Mouse (Mus musculus) liver, adult 2 months (tissue): ENCODE data around the gene Gnat2. TPM values are rescaled to one million over a fixed set of nuclear protein-coding genes. Genes with fewer than 3 reads are reported as not detected.

Experiments used
- DNase-seq: peaks from one replicate; pipeline ENCODE4 v3.0.0-alpha.2; 2011; ENCODE audit warnings: low read depth, low spot score; ENCODE audit errors: extremely low read depth
- H3K27ac ChIP-seq: fragments of 200-500 bp; replicated peaks from 2 replicates; pipeline ENCODE4 v1.5.1; 2012; ENCODE audit warnings: low read depth, mild to moderate bottlenecking, control low read depth, inconsistent platforms, low read length; ENCODE audit not compliant: insufficient read depth
- H3K27me3 ChIP-seq: fragments of 200-500 bp; 2 replicates; pipeline ENCODE4 v1.6.1; 2012; ENCODE audit warnings: mild to moderate bottlenecking, moderate library complexity, low read length, inconsistent platforms; ENCODE audit not compliant: control insufficient read depth, insufficient read depth
- H3K36me3 ChIP-seq: fragments of 200-500 bp; 2 replicates; pipeline ENCODE4 v1.6.1; 2012; ENCODE audit warnings: low read length, inconsistent platforms; ENCODE audit not compliant: control insufficient read depth, insufficient read depth
- H3K4me1 ChIP-seq: fragments of 200-500 bp; 2 replicates; pipeline ENCODE4 v1.6.1; 2011; ENCODE audit warnings: low read length; ENCODE audit not compliant: control insufficient read depth, insufficient read depth
- H3K4me3 ChIP-seq: fragments of 200-500 bp; 2 replicates; pipeline ENCODE4 v1.5.1; 2011; ENCODE audit warnings: low read depth, mild to moderate bottlenecking, control low read depth, low read length, moderate library complexity; ENCODE audit not compliant: insufficient read depth
- H3K79me2 ChIP-seq: fragments of 200-500 bp; 2 replicates; pipeline ENCODE4 v1.6.1; 2012; ENCODE audit warnings: inconsistent platforms, mild to moderate bottlenecking, low read length, moderate library complexity; ENCODE audit not compliant: control insufficient read depth, insufficient read depth
- H3K9ac ChIP-seq: fragments of 200-500 bp; 2 replicates; pipeline ENCODE4 v1.6.1; 2012; ENCODE audit warnings: low read depth, mild to moderate bottlenecking, control low read depth, inconsistent platforms, low read length
- CTCF ChIP-seq: fragments of 200-500 bp; IDR thresholded peaks from 2 replicates; pipeline ENCODE4 v1.5.1; 2011; ENCODE audit warnings: low read depth, low read length, control low read depth
- POLR2A ChIP-seq: fragments of 200-500 bp; IDR thresholded peaks from 2 replicates; pipeline ENCODE4 v1.6.1; 2011; ENCODE audit warnings: low read length, control low read depth; ENCODE audit not compliant: insufficient read depth; ENCODE audit errors: extremely low read depth
- WGBS: fragments of 180-500 bp; shearing (Covaris S2); methylation state at CpG from one replicate; pipeline ENCODE4 v1.1.7; 2018; 5-methylcytosine and 5-hydroxymethylcytosine counted together
- polyA plus RNA-seq: library from polyadenylated mRNA; depleted of rRNA; stranded (reverse); fragments of >200 nt; gene quantifications from 2 replicates; pipeline ENCODE4 v1.2.3, GENCODE M21; 2012
- total RNA-seq: library from RNA; depleted of rRNA; stranded (reverse); fragments of >200 nt; gene quantifications from 2 replicates; pipeline ENCODE4 v1.2.3, GENCODE M21; 2014

The Gnat2 gene
- total and polyA plus RNA-seq, 2 experiments = 1.5 to 2.9 TPM

DNA sequence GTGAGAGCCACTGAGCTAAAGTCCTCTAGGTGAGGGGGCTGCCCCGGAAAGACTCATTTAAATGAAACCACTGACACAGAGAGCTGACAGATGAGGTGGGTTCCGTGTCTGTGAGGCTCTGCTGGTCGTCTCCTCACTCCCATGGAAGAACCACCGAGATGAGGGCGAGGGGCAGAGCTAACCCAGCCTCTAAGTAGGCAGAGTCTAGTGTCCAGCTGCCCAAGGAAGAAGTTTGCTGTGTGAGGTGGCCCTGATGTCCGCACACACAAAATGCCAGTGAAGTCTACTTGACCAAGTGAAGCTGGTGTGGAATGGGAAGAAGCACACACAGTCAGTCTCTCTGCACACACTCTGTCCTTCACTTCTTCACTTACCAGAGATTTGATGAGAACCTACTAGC, 559 bp upstream of the Gnat2 start:
- H3K27ac ChIP-seq = no peak overlapping the region
- no peak for DNase-seq
- TF ChIP-seq CTCF = no peak
- no peak for TF ChIP-seq POLR2A
- H3K4me1 ChIP-seq = peaks cover under 1% of the 10 kb centered on the region
- H3K9ac ChIP-seq = no peak overlapping the region
- no peaks in the 10 kb centered on the region for H3K27me3 ChIP-seq
- no peaks in the 10 kb centered on the region for H3K36me3 ChIP-seq
- no peak overlapping the region for H3K4me3 ChIP-seq
- no peaks in the 10 kb centered on the region for H3K79me2 ChIP-seq
- 85% methylated on average over 6 of the region's 6 CpGs for WGBS

DNA sequence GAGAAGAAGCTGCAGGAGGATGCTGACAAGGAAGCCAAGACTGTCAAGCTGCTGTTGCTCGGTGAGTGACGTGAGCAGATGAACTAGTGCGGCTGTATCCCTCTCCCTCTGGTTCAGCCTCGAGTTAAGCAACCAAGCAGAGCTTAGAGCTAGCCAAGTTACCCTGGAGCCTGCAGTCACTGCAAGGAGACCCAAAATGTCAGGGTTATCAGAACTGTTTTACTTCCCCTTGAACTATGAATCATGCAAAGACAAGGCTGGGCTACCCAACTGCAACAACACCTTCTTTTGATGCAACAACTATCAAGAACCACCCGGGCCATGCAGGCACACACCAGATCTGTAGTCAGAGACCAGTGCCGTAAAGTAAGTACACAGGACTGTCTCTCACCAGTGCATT, 717 bp downstream of the Gnat2 start:
- no peak overlapping the region for H3K27ac ChIP-seq
- H3K4me3 ChIP-seq = no peak overlapping the region
- no peaks in the 10 kb centered on the region; the same call in 1 of the 2 replicates for H3K4me1 ChIP-seq
- 70% methylated on average over 6 of the region's 6 CpGs for WGBS
- H3K9ac ChIP-seq = no peak overlapping the region
- no peaks in the 10 kb centered on the region for H3K36me3 ChIP-seq
- TF ChIP-seq POLR2A = no peak
- no peak for TF ChIP-seq CTCF
- DNase-seq = no peak
- no peaks in the 10 kb centered on the region for H3K79me2 ChIP-seq
- H3K27me3 ChIP-seq = no peaks in the 10 kb centered on the region

DNA sequence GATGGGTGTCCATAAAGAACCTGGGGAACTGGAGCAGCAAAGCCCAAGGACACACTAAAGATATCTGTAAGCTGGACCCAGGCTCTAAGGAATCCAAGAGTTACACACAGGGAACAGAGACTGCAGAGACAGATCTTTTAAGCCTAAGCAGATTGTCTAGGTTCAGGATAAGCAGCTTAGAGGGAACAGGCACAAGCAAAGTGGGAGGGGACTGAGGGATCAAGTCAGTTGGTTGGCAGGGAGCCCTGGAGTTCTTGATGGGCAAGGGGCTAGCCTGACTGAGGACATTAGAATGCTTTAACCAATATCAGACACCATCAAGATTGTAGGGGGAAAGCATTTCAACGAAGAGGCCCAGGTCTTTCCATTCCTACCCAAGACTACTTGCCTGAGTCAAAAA, 1.6 kb downstream of the Gnat2 start:
- no peaks in the 10 kb centered on the region; the same call in 1 of the 2 replicates for H3K4me1 ChIP-seq
- no peaks in the 10 kb centered on the region for H3K79me2 ChIP-seq
- H3K9ac ChIP-seq = no peak overlapping the region
- TF ChIP-seq CTCF (no peak), POLR2A (no peak)
- WGBS = 85% methylated on average over 1 of the region's 1 CpGs
- H3K27me3 ChIP-seq = no peaks in the 10 kb centered on the region
- no peak overlapping the region for H3K4me3 ChIP-seq
- H3K27ac ChIP-seq = no peak overlapping the region
- H3K36me3 ChIP-seq = no peaks in the 10 kb centered on the region
- DNase-seq = no peak

DNA sequence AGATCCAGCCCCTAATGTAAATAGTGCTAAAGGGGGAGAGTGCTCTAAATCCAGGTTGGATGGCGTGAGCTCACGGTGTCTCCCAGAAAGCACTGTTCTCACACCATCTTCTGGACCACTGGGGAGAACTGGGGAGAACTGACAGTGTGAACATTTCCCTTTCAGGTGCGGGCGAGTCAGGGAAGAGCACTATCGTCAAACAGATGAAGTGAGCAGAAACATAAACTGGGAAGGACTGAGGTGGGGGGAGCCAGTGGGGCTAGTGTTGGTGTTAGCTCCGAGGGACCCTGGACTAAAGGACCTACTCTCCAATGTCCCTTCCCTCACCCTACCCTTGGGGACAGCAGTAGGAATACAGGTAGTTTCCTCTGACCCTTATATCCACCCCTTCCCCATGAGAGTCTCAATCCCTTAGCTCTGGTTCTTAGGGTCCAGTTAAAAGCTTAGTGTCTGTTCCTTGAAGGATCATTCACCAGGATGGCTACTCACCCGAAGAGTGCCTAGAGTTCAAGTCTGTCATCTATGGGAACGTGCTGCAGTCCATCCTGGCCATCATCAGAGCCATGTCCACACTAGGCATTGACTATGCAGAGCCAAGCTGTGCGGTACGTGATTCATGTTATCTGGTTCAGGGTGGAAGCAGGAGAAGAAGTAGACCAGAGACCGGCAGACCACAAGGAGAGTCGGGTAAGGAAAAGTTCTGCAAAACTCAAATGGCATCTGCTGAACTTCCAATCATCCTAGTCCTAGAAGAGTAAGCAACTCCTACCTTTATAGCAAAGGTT, 2.6 kb downstream of the Gnat2 start:
- H3K4me1 ChIP-seq = no peaks in the 10 kb centered on the region
- no peaks in the 10 kb centered on the region for H3K27me3 ChIP-seq
- H3K79me2 ChIP-seq = no peaks in the 10 kb centered on the region
- H3K27ac ChIP-seq = no peak overlapping the region
- H3K9ac ChIP-seq = no peak overlapping the region
- no peak overlapping the region for H3K4me3 ChIP-seq
- no peaks in the 10 kb centered on the region for H3K36me3 ChIP-seq
- TF ChIP-seq CTCF = no peak
- no peak for TF ChIP-seq POLR2A
- DNase-seq = no peak
- WGBS = 93% methylated on average over 12 of the region's 12 CpGs

DNA sequence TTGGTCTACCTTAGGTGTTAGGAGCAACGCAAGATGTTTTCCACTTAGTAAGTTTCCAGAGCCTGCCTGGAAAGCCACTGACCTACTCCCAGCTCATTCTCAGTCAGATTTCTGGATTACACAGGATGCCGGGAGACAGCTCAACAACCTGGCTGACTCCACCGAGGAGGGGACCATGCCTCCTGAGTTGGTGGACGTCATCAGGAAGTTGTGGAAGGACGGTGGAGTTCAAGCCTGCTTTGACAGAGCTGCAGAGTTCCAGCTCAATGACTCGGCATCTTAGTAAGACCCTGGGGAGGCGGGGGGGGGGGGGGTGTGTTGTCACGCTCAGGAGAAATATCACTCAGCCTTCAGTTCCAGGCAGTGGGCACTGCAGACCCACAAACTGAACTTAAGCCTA, 3.6 kb downstream of the Gnat2 start:
- WGBS = 81% methylated on average over 8 of the region's 8 CpGs

DNA sequence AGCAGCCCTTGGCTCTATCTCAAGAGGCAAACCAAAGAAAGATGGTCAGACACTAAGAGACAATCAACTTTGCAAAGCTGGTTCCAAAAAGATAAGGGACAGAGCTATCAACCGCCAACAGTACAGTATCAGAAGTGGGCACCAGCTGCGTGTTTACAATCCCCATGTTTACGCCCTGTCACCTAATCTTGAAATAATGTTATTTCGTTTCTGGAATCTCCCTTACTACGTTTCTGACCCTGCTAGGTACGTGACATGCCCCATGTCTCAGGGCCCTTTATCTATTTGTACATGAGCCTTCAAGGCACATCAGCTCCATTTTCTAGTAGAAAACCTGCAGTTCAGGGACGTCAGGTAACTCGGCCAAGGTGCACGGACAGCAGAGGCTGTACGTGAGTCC, 4.1 kb downstream of the Gnat2 start:
- DNase-seq = no peak
- no peak overlapping the region for H3K27ac ChIP-seq
- WGBS = 84% methylated on average over 10 of the region's 10 CpGs

More for the DNA sequence above, 3.6 kb downstream of the Gnat2 start:
- H3K4me3 ChIP-seq = no peak overlapping the region
- no peak overlapping the region for H3K9ac ChIP-seq
- no peaks in the 10 kb centered on the region for H3K36me3 ChIP-seq
- H3K4me1 ChIP-seq = no peaks in the 10 kb centered on the region
- H3K27me3 ChIP-seq = no peaks in the 10 kb centered on the region
- TF ChIP-seq POLR2A = no peak
- no peak for TF ChIP-seq CTCF
- H3K27ac ChIP-seq = no peak overlapping the region
- H3K79me2 ChIP-seq = no peaks in the 10 kb centered on the region
- DNase-seq = no peak

More for the DNA sequence above, 4.1 kb downstream of the Gnat2 start:
- H3K36me3 ChIP-seq = no peaks in the 10 kb centered on the region
- H3K27me3 ChIP-seq = no peaks in the 10 kb centered on the region
- H3K4me3 ChIP-seq = no peak overlapping the region
- H3K9ac ChIP-seq = no peak overlapping the region
- no peaks in the 10 kb centered on the region for H3K79me2 ChIP-seq
- H3K4me1 ChIP-seq = no peaks in the 10 kb centered on the region
- TF ChIP-seq POLR2A (no peak), CTCF (no peak)
